Mouse (Mus musculus) E14TG2a.4 (cell line): ENCODE measurements around the gene Lenep.

Experiments
- CTCF ChIP-seq: conservative IDR thresholded peaks from 2 replicates; pipeline ENCODE4 v1.5.1; 2014; ENCODE audit warnings: low read length
- NANOG ChIP-seq: IDR thresholded peaks from 2 replicates; pipeline ENCODE4 v1.6.1; 2014; ENCODE audit warnings: borderline replicate concordance, low read length, mixed read lengths
- POU5F1 ChIP-seq: IDR thresholded peaks from 2 replicates; pipeline ENCODE4 v1.6.1; 2014; ENCODE audit warnings: low read length, borderline replicate concordance

- TF ChIP-seq CTCF = no peak
- TF ChIP-seq POU5F1 = no peak
- no peak for TF ChIP-seq NANOG
Observed at GRCm38 (mm10) chr3:89380711-89381110, 21.9 kb downstream of the Lenep start.
